Mouse (Mus musculus) midbrain, embryonic 10.5 days (tissue): ENCODE results near the gene Ppp2r5a. TPM values are rescaled to one million over a fixed set of nuclear protein-coding genes. Genes with fewer than 3 reads are reported as not detected.

Experiments used
- DNase-seq: peaks from one replicate; pipeline ENCODE4 v3.0.0-alpha.2; 2017; ENCODE audit warnings: low spot score
- H3K27ac ChIP-seq: fragments of 300-500 bp; sonication (generic); replicated peaks from 2 replicates; pipeline ENCODE4 v1.5.1; 2016; ENCODE audit warnings: mild to moderate bottlenecking
- H3K27me3 ChIP-seq: fragments of 300-500 bp; sonication (generic); 2 replicates; pipeline ENCODE4 v1.6.1; 2016; ENCODE audit warnings: low read depth, mild to moderate bottlenecking; ENCODE audit not compliant: poor library complexity, severe bottlenecking
- H3K36me3 ChIP-seq: fragments of 300-500 bp; sonication (generic); 2 replicates; pipeline ENCODE4 v1.6.1; 2016; ENCODE audit warnings: mild to moderate bottlenecking, moderate library complexity
- H3K4me1 ChIP-seq: fragments of 300-500 bp; sonication (generic); 2 replicates; pipeline ENCODE4 v1.6.1; 2016
- H3K4me3 ChIP-seq: fragments of 300-500 bp; sonication (generic); 2 replicates; pipeline ENCODE4 v1.5.1; 2016; ENCODE audit warnings: mild to moderate bottlenecking, moderate library complexity
- H3K9me3 ChIP-seq: fragments of 300-500 bp; sonication (generic); replicated peaks from 2 replicates; pipeline ENCODE4 v1.6.1; 2016; ENCODE audit warnings: mild to moderate bottlenecking
- WGBS: fragments of 180-500 bp; shearing (Covaris S2); methylation state at CpG from one replicate; pipeline ENCODE4 v1.1.7; 2016; 5-methylcytosine and 5-hydroxymethylcytosine counted together
- polyA plus RNA-seq: library from polyadenylated mRNA; unstranded; fragments of >200 nt; fragmentation: Nextera tagmentation; extraction: Ambion mirVana; gene quantifications from 2 replicates; pipeline ENCODE4 v1.2.1, GENCODE M21; 2016

Gene Ppp2r5a
- 8.5 and 11.8 TPM in 2 replicates for polyA plus RNA-seq

- H3K4me3 ChIP-seq: no peak within 1 kb of the TSS
- H3K4me1 ChIP-seq: peaks cover 4% of the 10 kb centered on the region
- H3K27ac ChIP-seq: no peak within 1 kb of the TSS
- H3K9me3 ChIP-seq: no peaks in the 10 kb centered on the region
- H3K36me3 ChIP-seq: no peaks in the 10 kb centered on the region
- 69% methylated on average over 5 of the region's 5 CpGs for WGBS
- H3K27me3 ChIP-seq: peaks cover 10% of the 10 kb centered on the region; the same call in 1 of the 2 replicates
- DNase-seq: no peak
These were observed at the start of gene Ppp2r5a for GRCm38 (mm10) chr1:191403074-191403473. TSS of gene Ppp2r5a (minus strand) at chr1:191403272.

- Histone ChIP-seq H3K27ac (no peak overlapping the region), H3K36me3 (no peaks in the 10 kb centered on the region), H3K4me3 (no peak overlapping the region), H3K9me3 (no peaks in the 10 kb centered on the region), H3K4me1 (peaks cover 20% of the 10 kb centered on the region), H3K27me3 (no peaks in the 10 kb centered on the region)
- WGBS: 84% methylated on average over 5 of the region's 5 CpGs
- DNase-seq: no peak
These were observed 47.5 kb upstream of the Ppp2r5a start for GRCm38 (mm10) chr1:191450614-191451013.

GRCm38 (mm10) chr1:191449537-191449936, 46.5 kb upstream of the Ppp2r5a start:
- 88% methylated on average over 4 of the region's 4 CpGs for WGBS
- Histone ChIP-seq H3K27me3 (no peaks in the 10 kb centered on the region), H3K9me3 (no peaks in the 10 kb centered on the region), H3K27ac (no peak overlapping the region), H3K36me3 (no peaks in the 10 kb centered on the region), H3K4me1 (peaks cover 15% of the 10 kb centered on the region), H3K4me3 (no peak overlapping the region)
- DNase-seq: no peak

DNA sequence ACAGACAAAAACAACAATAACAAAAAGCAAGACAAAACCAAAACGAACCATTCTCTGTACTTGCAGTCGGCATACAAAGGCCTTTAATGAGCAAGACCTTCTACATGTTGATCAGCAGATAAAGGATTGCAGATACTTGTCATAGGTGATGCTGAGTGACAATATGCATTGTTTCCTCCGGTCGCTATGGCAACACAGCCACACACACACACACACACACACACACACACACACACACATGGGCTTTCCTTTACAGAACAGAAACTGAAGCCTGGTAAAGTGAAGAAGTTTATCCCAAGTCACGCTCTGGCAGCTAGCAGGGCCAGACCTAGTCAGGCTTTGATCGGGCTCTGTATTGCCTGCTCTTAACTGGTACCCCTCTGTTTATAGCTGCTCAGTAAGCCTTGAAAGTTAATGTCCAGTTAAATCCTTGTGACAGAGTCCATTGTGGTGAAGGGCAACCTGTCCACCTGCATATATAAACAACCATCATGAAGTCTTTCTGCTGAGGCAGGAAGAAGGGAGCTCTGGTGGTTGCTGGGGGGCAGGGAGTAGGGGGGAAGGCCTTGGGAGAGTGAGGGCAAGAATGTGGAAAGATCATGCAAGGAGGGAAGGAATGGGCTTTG, 44.4 kb upstream of the Ppp2r5a start:
- no peaks in the 10 kb centered on the region for H3K27me3 ChIP-seq
- H3K4me1 ChIP-seq: peaks cover 11% of the 10 kb centered on the region
- 77% methylated on average over 6 of the region's 6 CpGs for WGBS
- H3K4me3 ChIP-seq: no peak overlapping the region
- DNase-seq: no peak
- H3K27ac ChIP-seq: no peak overlapping the region
- no peaks in the 10 kb centered on the region for H3K36me3 ChIP-seq
- no peaks in the 10 kb centered on the region for H3K9me3 ChIP-seq

- Histone ChIP-seq H3K4me3 (no peak overlapping the region), H3K36me3 (no peaks in the 10 kb centered on the region), H3K27me3 (no peaks in the 10 kb centered on the region), H3K9me3 (no peaks in the 10 kb centered on the region), H3K27ac (no peak overlapping the region), H3K4me1 (peaks cover 7% of the 10 kb centered on the region)
- DNase-seq: no peak
- WGBS: 85% methylated on average over 5 of the region's 5 CpGs
These were observed 43.2 kb upstream of the Ppp2r5a start for GRCm38 (mm10) chr1:191446307-191446706.

DNA sequence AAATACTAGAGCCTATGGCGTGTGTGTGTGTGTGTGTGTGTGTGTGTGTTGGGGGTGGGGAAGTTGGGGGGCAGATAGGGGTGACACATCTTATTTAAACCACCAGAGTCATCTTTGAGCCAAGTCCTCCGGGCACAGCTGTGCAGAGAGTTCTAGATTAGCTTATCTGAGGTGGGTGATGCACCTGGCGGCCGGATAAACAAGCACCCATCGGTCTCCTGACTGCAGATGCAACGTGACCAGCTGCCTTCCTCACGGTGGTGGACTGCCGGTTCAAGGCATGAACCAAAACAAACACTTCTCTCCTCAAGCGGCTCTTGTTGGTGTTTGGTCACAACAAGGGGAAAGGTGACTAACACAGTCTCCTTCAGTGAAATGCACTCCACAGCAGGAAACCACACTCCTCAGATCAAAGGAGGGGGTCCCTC, 42.8 kb upstream of the Ppp2r5a start:
- Histone ChIP-seq H3K27me3 (no peaks in the 10 kb centered on the region), H3K9me3 (no peaks in the 10 kb centered on the region), H3K4me3 (no peak overlapping the region), H3K4me1 (peaks cover 7% of the 10 kb centered on the region), H3K36me3 (no peaks in the 10 kb centered on the region), H3K27ac (no peak overlapping the region)
- DNase-seq: no peak
- WGBS: 68% methylated on average over 9 of the region's 9 CpGs

- WGBS: 88% methylated on average over 12 of the region's 12 CpGs
- H3K9me3 ChIP-seq: no peaks in the 10 kb centered on the region
- no peak for DNase-seq
- no peaks in the 10 kb centered on the region for H3K36me3 ChIP-seq
- H3K4me3 ChIP-seq: no peak overlapping the region
- H3K4me1 ChIP-seq: peaks cover 7% of the 10 kb centered on the region
- H3K27ac ChIP-seq: no peak overlapping the region
- no peaks in the 10 kb centered on the region for H3K27me3 ChIP-seq
These were observed 42.3 kb upstream of the Ppp2r5a start for GRCm38 (mm10) chr1:191445401-191445800.

DNA sequence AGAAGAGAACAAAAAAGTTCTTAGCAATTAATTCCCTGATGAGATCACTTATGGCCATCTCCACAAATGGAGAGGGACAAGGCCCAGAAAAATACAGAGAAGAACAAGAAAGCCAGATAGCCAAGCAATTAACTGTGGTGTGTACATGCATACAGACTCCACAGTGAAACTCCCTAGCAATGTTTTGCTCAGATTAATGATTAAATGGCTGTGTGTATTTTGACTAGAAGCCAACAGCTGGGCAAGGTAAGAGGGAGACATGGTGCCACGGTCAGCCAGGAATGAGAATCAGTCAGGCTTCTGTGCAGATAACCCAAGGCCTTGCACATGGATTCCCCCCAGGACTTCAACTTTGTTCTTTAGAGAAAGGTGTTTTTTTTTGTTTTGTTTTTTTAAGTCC, 41.4 kb upstream of the Ppp2r5a start:
- Histone ChIP-seq H3K9me3 (no peaks in the 10 kb centered on the region), H3K36me3 (no peaks in the 10 kb centered on the region), H3K27me3 (no peaks in the 10 kb centered on the region), H3K27ac (no peak overlapping the region), H3K4me3 (no peak overlapping the region), H3K4me1 (peaks cover 7% of the 10 kb centered on the region)
- no peak for DNase-seq
- 76% methylated on average over 1 of the region's 1 CpGs for WGBS

- H3K4me3 ChIP-seq: no peak overlapping the region
- no peaks in the 10 kb centered on the region for H3K36me3 ChIP-seq
- no peak for DNase-seq
- 74% methylated on average over 3 of the region's 3 CpGs for WGBS
- H3K27ac ChIP-seq: no peak overlapping the region
- H3K27me3 ChIP-seq: no peaks in the 10 kb centered on the region
- H3K4me1 ChIP-seq: peaks cover 27% of the 10 kb centered on the region
- H3K9me3 ChIP-seq: no peaks in the 10 kb centered on the region
These were observed 35.9 kb upstream of the Ppp2r5a start for GRCm38 (mm10) chr1:191439011-191439410.

- H3K4me3 ChIP-seq: no peak overlapping the region
- peaks cover 27% of the 10 kb centered on the region for H3K4me1 ChIP-seq
- no peak overlapping the region for H3K27ac ChIP-seq
- H3K36me3 ChIP-seq: no peaks in the 10 kb centered on the region
- H3K27me3 ChIP-seq: no peaks in the 10 kb centered on the region
- no peaks in the 10 kb centered on the region for H3K9me3 ChIP-seq
- no peak for DNase-seq
- WGBS: 50% methylated on average over 4 of the region's 4 CpGs
These were observed 35.5 kb upstream of the Ppp2r5a start for GRCm38 (mm10) chr1:191438546-191438945.

DNA sequence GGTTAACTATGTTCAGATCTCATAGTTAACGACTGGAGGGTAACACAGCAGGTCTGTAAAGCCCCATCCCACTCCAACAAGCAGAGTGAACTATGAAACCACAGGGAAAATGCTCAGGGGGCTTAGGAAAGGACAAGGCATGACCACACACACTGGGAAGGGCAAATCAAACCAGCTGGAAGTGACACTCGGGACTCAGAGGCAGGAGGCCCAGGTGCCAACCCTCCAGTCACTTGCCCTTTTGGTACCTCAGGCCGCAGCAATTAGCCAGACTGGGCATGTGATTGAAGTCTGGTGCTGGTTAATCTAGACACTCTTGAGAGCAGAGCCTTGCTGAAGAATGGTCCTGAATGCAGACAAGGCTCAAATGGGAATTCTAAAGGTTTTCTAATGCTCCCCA, 33.6 kb upstream of the Ppp2r5a start:
- 48% methylated on average over 3 of the region's 3 CpGs for WGBS
- no peaks in the 10 kb centered on the region for H3K27me3 ChIP-seq
- H3K4me1 ChIP-seq: peaks cover 35% of the 10 kb centered on the region
- no peak overlapping the region for H3K27ac ChIP-seq
- no peaks in the 10 kb centered on the region for H3K36me3 ChIP-seq
- DNase-seq: no peak
- no peaks in the 10 kb centered on the region for H3K9me3 ChIP-seq
- H3K4me3 ChIP-seq: no peak overlapping the region

DNA sequence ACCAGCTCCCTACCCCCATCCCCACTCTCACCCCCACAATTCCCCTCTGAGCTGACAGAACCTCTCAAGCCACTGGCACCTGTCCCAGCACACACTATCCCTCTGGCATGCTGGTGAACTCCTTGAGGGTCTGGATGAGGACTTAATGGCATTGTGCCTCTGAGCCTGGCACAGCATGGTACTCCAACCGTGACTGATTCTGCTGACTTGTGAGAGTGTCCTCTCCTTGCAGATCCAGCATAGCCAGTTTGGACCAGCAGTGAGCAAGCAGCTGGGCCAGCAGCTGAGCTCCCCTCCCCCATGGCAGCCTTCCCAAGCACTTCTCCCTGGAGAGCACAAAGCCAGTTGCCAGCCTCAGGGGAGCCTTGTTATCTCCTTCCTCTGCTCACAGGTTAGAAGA, 32.3 kb upstream of the Ppp2r5a start:
- H3K36me3 ChIP-seq: no peaks in the 10 kb centered on the region
- no peaks in the 10 kb centered on the region for H3K27me3 ChIP-seq
- H3K27ac ChIP-seq: peak overlapping the region; percentile 39; the same call in 1 of the 2 replicates
- no peak for DNase-seq
- no peak overlapping the region for H3K4me3 ChIP-seq
- 16% methylated on average over 1 of the region's 1 CpGs for WGBS
- peaks cover 35% of the 10 kb centered on the region for H3K4me1 ChIP-seq
- H3K9me3 ChIP-seq: no peaks in the 10 kb centered on the region

DNA sequence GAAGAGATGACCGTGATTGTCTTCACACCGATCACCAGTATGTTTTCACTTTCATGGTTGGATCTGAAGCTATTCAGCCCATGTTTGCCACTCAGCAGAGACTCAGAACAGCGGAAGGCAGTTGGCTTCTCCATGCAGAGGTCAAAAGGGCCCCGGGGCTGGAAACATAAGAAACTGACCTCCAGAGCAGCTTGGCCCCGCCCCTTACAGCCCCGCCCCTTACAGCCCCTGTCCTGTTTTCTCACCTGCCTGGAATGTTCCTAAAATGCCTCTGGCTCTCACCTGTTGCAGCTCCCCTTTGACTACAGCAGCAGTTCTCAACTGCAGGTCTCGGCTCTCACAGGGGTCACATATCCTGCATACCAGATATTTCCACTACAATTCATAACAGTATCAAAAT, 29.5 kb upstream of the Ppp2r5a start:
- H3K9me3 ChIP-seq: no peaks in the 10 kb centered on the region
- H3K36me3 ChIP-seq: no peaks in the 10 kb centered on the region
- no peaks in the 10 kb centered on the region for H3K27me3 ChIP-seq
- DNase-seq: no peak
- no peak overlapping the region for H3K4me3 ChIP-seq
- no peak overlapping the region for H3K27ac ChIP-seq
- H3K4me1 ChIP-seq: peaks cover 27% of the 10 kb centered on the region
- WGBS: 51% methylated on average over 7 of the region's 7 CpGs

- no peaks in the 10 kb centered on the region for H3K36me3 ChIP-seq
- peaks cover 27% of the 10 kb centered on the region for H3K4me1 ChIP-seq
- H3K4me3 ChIP-seq: no peak overlapping the region
- no peak for DNase-seq
- H3K9me3 ChIP-seq: no peaks in the 10 kb centered on the region
- H3K27me3 ChIP-seq: no peaks in the 10 kb centered on the region
- no peak overlapping the region for H3K27ac ChIP-seq
- WGBS: 88% methylated on average over 15 of the region's 15 CpGs
These were observed 29.0 kb upstream of the Ppp2r5a start for GRCm38 (mm10) chr1:191432023-191432422.
